Mouse (Mus musculus) small intestine, adult 2 months (tissue): ENCODE measurements around the gene E2f2.

Source experiments
- CTCF ChIP-seq: fragments of 200-500 bp; IDR thresholded peaks from 2 replicates; pipeline ENCODE4 v1.5.1; 2012; ENCODE audit warnings: low read depth, mild to moderate bottlenecking, control low read depth, inconsistent platforms, low read length, moderate library complexity, mixed read lengths; ENCODE audit not compliant: insufficient replicate concordance, insufficient read length; ENCODE audit errors: extremely low read depth
- POLR2A ChIP-seq: fragments of 200-500 bp; IDR thresholded peaks from 2 replicates; pipeline ENCODE4 v1.6.1; 2012; ENCODE audit warnings: low read depth, mild to moderate bottlenecking, control low read depth, inconsistent platforms, low read length, moderate library complexity

- no peak for TF ChIP-seq POLR2A
- no peak for TF ChIP-seq CTCF
Observed at GRCm38 (mm10) chr4:136193571-136193970, 21.4 kb downstream of the E2f2 start.
